Mouse (Mus musculus): ENCODE results near the gene Utp14b.

- TF ChIP-seq CTCF (IDR thresholded peaks at IDR 0.05; ENCODE audit: low read depth, low read length) (no peak), GATA1 (IDR thresholded peaks at IDR 0.05; ENCODE audit: borderline replicate concordance, low read length) (no peak), TAL1 (conservative IDR thresholded peaks at IDR 0.05; ENCODE audit: low read depth, low read length) (no peak), GATA2 (IDR thresholded peaks at IDR 0.05; ENCODE audit: borderline replicate concordance, low read depth, low read length) (no peak)
These were observed 24.5 kb downstream of the Utp14b start for GRCm38 (mm10) chr1:78682291-78682690.

Measured in G1E (cell line).